Mouse (Mus musculus) megakaryocyte, embryonic 14.5 days (primary cell): ENCODE data around the gene 4933427D14Rik.

ENCODE experiments used
- FLI1 ChIP-seq: IDR thresholded peaks from 2 replicates; pipeline ENCODE4 v1.6.1; 2012; ENCODE audit warnings: low read length, inconsistent platforms, mixed read lengths
- GATA1 ChIP-seq: IDR thresholded peaks from 3 replicates; pipeline ENCODE4 v1.6.1; 2012; ENCODE audit warnings: mixed read lengths, low read length, inconsistent platforms, borderline replicate concordance

- TF ChIP-seq GATA1 (no peak), FLI1 (no peak)
Observed at GRCm38 (mm10) chr11:72104223-72104622, 103.0 kb downstream of the 4933427D14Rik start.
